Mouse (Mus musculus): ENCODE measurements at regions not wholly inside any gene's neighbourhood (a gene's known extent, or its start where the extent isn't known, plus 50 kb on each side); places are given as distances from the start of the nearest gene placed in this dataset.

- no peak for DNase-seq (ENCODE audit: extremely low spot score, low spot score)
- Histone ChIP-seq H3K27ac (no peak overlapping the region), H3K4me3 (no peak overlapping the region), H3K9me3 (no peaks in the 10 kb centered on the region), H3K36me3 (replicated peaks) (no peaks in the 10 kb centered on the region), H3K27me3 (ENCODE audit: poor library complexity, severe bottlenecking) (no peaks in the 10 kb centered on the region), H3K4me1 (no peaks in the 10 kb centered on the region)
Observed at GRCm38 (mm10) chr13:26594313-26594712, 175.7 kb downstream of the Hdgfl1 start.

GRCm38 (mm10) chr13:26593750-26594149 is 176.2 kb downstream of the Hdgfl1 start:
- H3K36me3 ChIP-seq (replicated peaks): no peaks in the 10 kb centered on the region
- no peaks in the 10 kb centered on the region for H3K27me3 ChIP-seq (ENCODE audit: poor library complexity, severe bottlenecking)
- H3K27ac ChIP-seq: no peak overlapping the region
- no peaks in the 10 kb centered on the region for H3K9me3 ChIP-seq
- H3K4me3 ChIP-seq: no peak overlapping the region
- no peaks in the 10 kb centered on the region for H3K4me1 ChIP-seq
- 93% methylated on average over 1 of the region's 1 CpGs for WGBS
- DNase-seq (ENCODE audit: extremely low spot score, low spot score): no peak

- Histone ChIP-seq H3K4me3 (no peak overlapping the region), H3K27me3 (ENCODE audit: poor library complexity, severe bottlenecking) (no peaks in the 10 kb centered on the region), H3K36me3 (replicated peaks) (no peaks in the 10 kb centered on the region), H3K9me3 (no peaks in the 10 kb centered on the region), H3K27ac (no peak overlapping the region), H3K4me1 (no peaks in the 10 kb centered on the region)
- no peak for DNase-seq (ENCODE audit: extremely low spot score, low spot score)
- WGBS: 75% methylated on average over 2 of the region's 2 CpGs
Observed at GRCm38 (mm10) chr13:26575890-26576543, 193.9 kb downstream of the Hdgfl1 start.

- DNase-seq (ENCODE audit: extremely low spot score, low spot score): no peak
- H3K27ac ChIP-seq: peak overlapping the region; percentile 44; the same call in 1 of the 2 replicates
- peaks cover 10% of the 10 kb centered on the region for H3K4me1 ChIP-seq
- no peak overlapping the region for H3K4me3 ChIP-seq
- H3K36me3 ChIP-seq (replicated peaks): no peaks in the 10 kb centered on the region
- no peaks in the 10 kb centered on the region for H3K9me3 ChIP-seq
- H3K27me3 ChIP-seq (ENCODE audit: poor library complexity, severe bottlenecking): no peaks in the 10 kb centered on the region
- WGBS: 29% methylated on average over 4 of the region's 4 CpGs
Observed at GRCm38 (mm10) chr13:26569422-26569821, 200.5 kb downstream of the Hdgfl1 start.

- no peaks in the 10 kb centered on the region for H3K36me3 ChIP-seq (replicated peaks)
- no peak overlapping the region for H3K27ac ChIP-seq
- no peak for DNase-seq (ENCODE audit: extremely low spot score, low spot score)
- peaks cover 10% of the 10 kb centered on the region for H3K4me1 ChIP-seq
- H3K27me3 ChIP-seq (ENCODE audit: poor library complexity, severe bottlenecking): no peaks in the 10 kb centered on the region
- H3K4me3 ChIP-seq: no peak overlapping the region
- WGBS: 83% methylated on average over 7 of the region's 7 CpGs
- H3K9me3 ChIP-seq: no peaks in the 10 kb centered on the region
Observed at GRCm38 (mm10) chr13:26564941-26565862, 204.8 kb downstream of the Hdgfl1 start.

GRCm38 (mm10) chr13:26558366-26558765 is 211.6 kb downstream of the Hdgfl1 start:
- no peaks in the 10 kb centered on the region for H3K36me3 ChIP-seq (replicated peaks)
- no peak for DNase-seq (ENCODE audit: extremely low spot score, low spot score)

GRCm38 (mm10) chr13:26554266-26554665 is 215.7 kb downstream of the Hdgfl1 start:
- no peak for DNase-seq (ENCODE audit: extremely low spot score, low spot score)
- H3K4me1 ChIP-seq: no peaks in the 10 kb centered on the region
- H3K27ac ChIP-seq: no peak overlapping the region
- no peaks in the 10 kb centered on the region for H3K9me3 ChIP-seq
- WGBS: 90% methylated on average over 6 of the region's 6 CpGs
- H3K36me3 ChIP-seq (replicated peaks): no peaks in the 10 kb centered on the region
- H3K27me3 ChIP-seq (ENCODE audit: poor library complexity, severe bottlenecking): no peaks in the 10 kb centered on the region
- no peak overlapping the region for H3K4me3 ChIP-seq

More at GRCm38 (mm10) chr13:26558366-26558765, 211.6 kb downstream of the Hdgfl1 start:
- Histone ChIP-seq H3K27me3 (ENCODE audit: poor library complexity, severe bottlenecking) (no peaks in the 10 kb centered on the region), H3K27ac (no peak overlapping the region), H3K4me1 (no peaks in the 10 kb centered on the region), H3K4me3 (no peak overlapping the region), H3K9me3 (no peaks in the 10 kb centered on the region)
- WGBS: 49% methylated on average over 1 of the region's 1 CpGs

GRCm38 (mm10) chr13:26552122-26552521 is 217.8 kb downstream of the Hdgfl1 start:
- Histone ChIP-seq H3K9me3 (no peaks in the 10 kb centered on the region), H3K27ac (no peak overlapping the region), H3K4me3 (no peak overlapping the region), H3K27me3 (ENCODE audit: poor library complexity, severe bottlenecking) (no peaks in the 10 kb centered on the region), H3K36me3 (replicated peaks) (no peaks in the 10 kb centered on the region), H3K4me1 (no peaks in the 10 kb centered on the region)
- no peak for DNase-seq (ENCODE audit: extremely low spot score, low spot score)
- 90% methylated on average over 3 of the region's 3 CpGs for WGBS

GRCm38 (mm10) chr13:26538928-26539327 is 231.0 kb downstream of the Hdgfl1 start:
- H3K4me3 ChIP-seq: no peak overlapping the region
- no peaks in the 10 kb centered on the region for H3K36me3 ChIP-seq (replicated peaks)
- no peaks in the 10 kb centered on the region; the same call in 1 of the 2 replicates for H3K9me3 ChIP-seq
- no peak overlapping the region for H3K27ac ChIP-seq
- WGBS: 58% methylated on average over 1 of the region's 1 CpGs
- DNase-seq (ENCODE audit: extremely low spot score, low spot score): no peak
- no peaks in the 10 kb centered on the region for H3K27me3 ChIP-seq (ENCODE audit: poor library complexity, severe bottlenecking)
- peaks cover 7% of the 10 kb centered on the region for H3K4me1 ChIP-seq

- no peaks in the 10 kb centered on the region; the same call in 1 of the 2 replicates for H3K9me3 ChIP-seq
- no peak overlapping the region for H3K4me3 ChIP-seq
- H3K4me1 ChIP-seq: peaks cover 7% of the 10 kb centered on the region
- no peaks in the 10 kb centered on the region for H3K36me3 ChIP-seq (replicated peaks)
- WGBS: 71% methylated on average over 2 of the region's 2 CpGs
- H3K27ac ChIP-seq: no peak overlapping the region
- DNase-seq (ENCODE audit: extremely low spot score, low spot score): no peak
- no peaks in the 10 kb centered on the region for H3K27me3 ChIP-seq (ENCODE audit: poor library complexity, severe bottlenecking)
Observed at GRCm38 (mm10) chr13:26536575-26536974, 233.4 kb downstream of the Hdgfl1 start.

- Histone ChIP-seq H3K27ac (no peak overlapping the region), H3K4me3 (no peak overlapping the region), H3K27me3 (ENCODE audit: poor library complexity, severe bottlenecking) (no peaks in the 10 kb centered on the region), H3K36me3 (replicated peaks) (no peaks in the 10 kb centered on the region), H3K4me1 (no peaks in the 10 kb centered on the region), H3K9me3 (no peaks in the 10 kb centered on the region)
- DNase-seq (ENCODE audit: extremely low spot score, low spot score): no peak
Observed at GRCm38 (mm10) chr13:26532761-26533160, 237.2 kb downstream of the Hdgfl1 start.

GRCm38 (mm10) chr13:26519054-26519453 is 250.9 kb downstream of the Hdgfl1 start:
- WGBS: 63% methylated on average over 1 of the region's 1 CpGs
- H3K27me3 ChIP-seq (ENCODE audit: poor library complexity, severe bottlenecking): no peaks in the 10 kb centered on the region
- peaks cover 8% of the 10 kb centered on the region; the same call in 1 of the 2 replicates for H3K4me1 ChIP-seq
- H3K36me3 ChIP-seq (replicated peaks): no peaks in the 10 kb centered on the region
- no peak for DNase-seq (ENCODE audit: extremely low spot score, low spot score)
- H3K27ac ChIP-seq: no peak overlapping the region
- no peak overlapping the region for H3K4me3 ChIP-seq
- no peaks in the 10 kb centered on the region for H3K9me3 ChIP-seq

GRCm38 (mm10) chr13:26518425-26518824 is 251.5 kb downstream of the Hdgfl1 start:
- Histone ChIP-seq H3K4me1 (peaks cover 8% of the 10 kb centered on the region; the same call in 1 of the 2 replicates), H3K27ac (no peak overlapping the region), H3K27me3 (ENCODE audit: poor library complexity, severe bottlenecking) (no peaks in the 10 kb centered on the region), H3K4me3 (no peak overlapping the region), H3K36me3 (replicated peaks) (no peaks in the 10 kb centered on the region), H3K9me3 (no peaks in the 10 kb centered on the region)
- 92% methylated on average over 5 of the region's 5 CpGs for WGBS
- DNase-seq (ENCODE audit: extremely low spot score, low spot score): no peak

Measured in forebrain, embryonic 10.5 days (tissue).